ENCODE assay signal across 17 mouse cellular contexts in genomic region chr2:152780466-152780865, GRCm38 (mm10). TPM values are rescaled to one million over a fixed set of nuclear protein-coding genes. Genes with fewer than 3 reads are reported as not detected.
DNase-seq lines count a peak whose midpoint lies in the region; ATAC-seq lines count a peak whose summit lies in the region.
"Had no signal": no experiment of that assay in that cellular context is flagged by ENCODE, and none has a peak within 500 bp of the region (broad histone marks: within the 10 kb centered on the region; RNA-seq: fewer than 3 reads in every experiment).

No protein-coding gene starts in this region.

- H3K36me3 ChIP-seq in heart, embryonic 10.5 days = peaks cover 35% of the 10 kb centered on the region
- peaks cover 98% of the 10 kb centered on the region for H3K36me3 ChIP-seq in megakaryocyte, embryonic 14.5 days (replicated peaks; ENCODE audit: low read length)

- H3K4me1 ChIP-seq in heart, embryonic 10.5 days = peaks cover 47% of the 10 kb centered on the region
- peaks cover 96% of the 10 kb centered on the region for H3K4me1 ChIP-seq in megakaryocyte, embryonic 14.5 days
- H3K4me1 ChIP-seq: forebrain, embryonic 12.5 days; midbrain, embryonic 12.5 days had no signal

- H3K4me3 ChIP-seq in heart, embryonic 10.5 days = no peak overlapping the region
- H3K4me3 ChIP-seq in megakaryocyte, embryonic 14.5 days (replicated peaks) = peak overlapping the region; percentile 38
- H3K4me3 ChIP-seq: embryonic facial prominence, embryonic 15.5 days; forebrain, embryonic 12.5 days; hindbrain, embryonic 13.5 days; intestine, embryonic 15.5 days; midbrain, embryonic 12.5 days had no signal

- ATAC-seq in megakaryocyte, adult 5-6 weeks (ENCODE audit: poor library complexity, severe bottlenecking) = no peak
- peak; percentile 38 to 51 for ATAC-seq in hematopoietic stem cell, adult 5-6 weeks (replicated peaks in 1 of 2; ENCODE audit: insufficient read depth in 1 of 2, low FRiP score in 2 of 2, low TSS enrichment in 1 of 2, low read depth in 1 of 2, poor library complexity in 2 of 2, severe bottlenecking in 2 of 2)

- 94% methylated on average over 2 of the region's 2 CpGs for WGBS in heart, embryonic 10.5 days

- no peaks in the 10 kb centered on the region for H3K27me3 ChIP-seq in heart, embryonic 10.5 days (ENCODE audit: insufficient read depth, poor library complexity, severe bottlenecking)
- H3K27me3 ChIP-seq in megakaryocyte, embryonic 14.5 days (replicated peaks) = no peaks in the 10 kb centered on the region
- H3K27me3 ChIP-seq: embryonic facial prominence, embryonic 15.5 days; forebrain, embryonic 12.5 days; hindbrain, embryonic 13.5 days; intestine, embryonic 15.5 days; midbrain, embryonic 12.5 days had no signal

- H3K9me3 ChIP-seq in heart, embryonic 10.5 days = no peaks in the 10 kb centered on the region
- no peaks in the 10 kb centered on the region for H3K9me3 ChIP-seq in megakaryocyte, embryonic 14.5 days
- H3K9me3 ChIP-seq: embryonic facial prominence, embryonic 15.5 days; hindbrain, embryonic 13.5 days; intestine, embryonic 15.5 days; midbrain, embryonic 12.5 days had no signal

- peak; percentile 70 for DNase-seq in adrenal gland, adult 2 months
- DNase-seq in adrenal gland, postnatal 4 days (ENCODE audit: low spot score in 2 of 2) = no peak
- no peak for DNase-seq in heart, embryonic 10.5 days (ENCODE audit: low spot score)
- DNase-seq in heart, adult 8-10 months (ENCODE audit: low spot score) = no peak
- DNase-seq in embryo, embryonic 10 days (ENCODE audit: low spot score) = no peak
- DNase-seq: cerebellum, adult 8-10 months; embryo, embryonic 11 days; lung, adult 18-20 months had no signal

- H3K27ac ChIP-seq in heart, embryonic 10.5 days = peak overlapping the region; percentile 60; the same call in 1 of the 2 replicates
- H3K27ac ChIP-seq: embryonic facial prominence, embryonic 15.5 days; forebrain, embryonic 12.5 days; hindbrain, embryonic 13.5 days; intestine, embryonic 15.5 days; kidney, postnatal 0 days; midbrain, embryonic 12.5 days had no signal

RNA-seq across cellular contexts. Expression of gene Cox4i2, which starts 26.5 kb away (rescaled TPM):
- total RNA-seq in adrenal gland, adult 2 months (2021) = 1 to 10 TPM; 1.4 to 3.4 TPM
- polyA plus RNA-seq in adrenal gland, adult 2 months (2012; rRNA removed) = 3.9 and 4.4 TPM in 2 replicates
- 1 to 10 TPM; 4.2 to 4.9 TPM for total RNA-seq in adrenal gland, postnatal 4 days (2021)
- polyA plus RNA-seq in heart, embryonic 10.5 days (2016; fragmentation: Nextera tagmentation; extraction: Ambion mirVana) = 18.8 and 21.1 TPM in 2 replicates
- 10 to 100 TPM; 10.3 to 16.2 (median 12.4) TPM for total RNA-seq in heart, adult 8-10 months (2022)
- 2.8 TPM in 1 of 2 replicates, not detected in the other for polyA plus RNA-seq in megakaryocyte, embryonic 14.5 days (2012; ENCODE audit: insufficient read depth, low replicate concordance)
- total RNA-seq in megakaryocyte, adult 5-6 weeks (2015) = 0.20 and 0.55 TPM in 2 replicates
- 0.41 TPM in 1 of 2 replicates, not detected in the other for total RNA-seq in megakaryocyte, adult 5-6 weeks (2017)
- 1.3 TPM in 1 of 2 replicates, not detected in the other for total RNA-seq in hematopoietic stem cell, adult 5-6 weeks (2017)

RNA-seq across cellular contexts. Expression of gene Id1, which starts 44.4 kb away (rescaled TPM):
- 10 to 100 TPM; 41.5 to 67.3 TPM for total RNA-seq in adrenal gland, adult 2 months (2021)
- polyA plus RNA-seq in adrenal gland, adult 2 months (2012; rRNA removed) = 186 and 275 TPM in 2 replicates
- 100 to 1,000 TPM; 103 to 129 TPM for total RNA-seq in adrenal gland, postnatal 4 days (2021)
- 92.5 and 124 TPM in 2 replicates for polyA plus RNA-seq in heart, embryonic 10.5 days (2016; fragmentation: Nextera tagmentation; extraction: Ambion mirVana)
- 10 to 100 TPM; 43.3 to 63.6 (median 58.4) TPM for total RNA-seq in heart, adult 8-10 months (2022)
- polyA plus RNA-seq in megakaryocyte, embryonic 14.5 days (2012; ENCODE audit: insufficient read depth, low replicate concordance) = 9.3 and 45.9 TPM in 2 replicates
- total RNA-seq in megakaryocyte, adult 5-6 weeks (2015) = 28.4 and 48.3 TPM in 2 replicates
- 35.0 and 40.1 TPM in 2 replicates for total RNA-seq in megakaryocyte, adult 5-6 weeks (2017)
- 5.8 and 9.6 TPM in 2 replicates for total RNA-seq in hematopoietic stem cell, adult 5-6 weeks (2017)

RNA-seq across cellular contexts. Expression of gene Bcl2l1, which starts 51.1 kb away (rescaled TPM):
- total RNA-seq in adrenal gland, adult 2 months (2021) = 10 to 100 TPM; 54.3 to 79.7 TPM
- polyA plus RNA-seq in adrenal gland, adult 2 months (2012; rRNA removed) = 42.4 and 43.8 TPM in 2 replicates
- total RNA-seq in adrenal gland, postnatal 4 days (2021) = 10 to 100 TPM; 63.5 to 64.6 TPM
- polyA plus RNA-seq in heart, embryonic 10.5 days (2016; fragmentation: Nextera tagmentation; extraction: Ambion mirVana) = 72.8 and 76.2 TPM in 2 replicates
- 10 to 100 TPM; 46.9 to 66.6 (median 51.4) TPM for total RNA-seq in heart, adult 8-10 months (2022)
- 498 and 1,222 TPM in 2 replicates for polyA plus RNA-seq in megakaryocyte, embryonic 14.5 days (2012; ENCODE audit: insufficient read depth, low replicate concordance)
- total RNA-seq in megakaryocyte, adult 5-6 weeks (2015) = 7.1 and 9.3 TPM in 2 replicates
- 9.3 and 12.8 TPM in 2 replicates for total RNA-seq in megakaryocyte, adult 5-6 weeks (2017)
- 11.2 and 11.6 TPM in 2 replicates for total RNA-seq in hematopoietic stem cell, adult 5-6 weeks (2017)
